Mouse (Mus musculus): ENCODE results near the gene Gm21974. TPM values are rescaled to one million over a fixed set of nuclear protein-coding genes. Genes with fewer than 3 reads are reported as not detected.

Gm21974 gene
- polyA plus RNA-seq, 1 experiment, result not detected

DNA sequence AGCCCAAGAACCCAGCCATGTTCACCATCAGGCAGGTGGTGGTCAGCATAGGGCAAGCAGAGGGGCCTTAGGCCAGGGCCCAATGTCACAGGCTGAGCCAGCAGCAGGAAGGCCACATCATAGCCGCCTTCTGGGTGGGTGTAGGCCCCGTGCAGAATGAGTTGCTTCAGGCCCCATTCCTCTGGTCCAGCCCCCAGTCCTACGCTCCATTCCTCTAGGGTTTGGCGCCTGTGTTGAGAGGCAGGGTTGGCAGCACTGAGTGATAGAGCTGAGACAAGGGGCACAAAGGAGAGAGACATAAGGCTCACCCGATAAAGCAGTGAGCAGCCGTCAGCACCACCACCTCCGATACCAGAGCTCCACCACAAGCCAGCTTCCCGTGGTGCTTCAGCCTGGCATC is 8.1 kb downstream of the Gm21974 start:
- H3K4me1 ChIP-seq (replicated peaks; ENCODE audit: control insufficient read depth, insufficient read depth, low read length), result peaks cover 21% of the 10 kb centered on the region
- no peak for DNase-seq
- peaks cover 57% of the 10 kb centered on the region for H3K36me3 ChIP-seq (ENCODE audit: control insufficient read depth, insufficient read depth, low read length)
- H3K4me3 ChIP-seq (ENCODE audit: control insufficient read depth, insufficient read depth, low read length), result no peak overlapping the region
- H3K27ac ChIP-seq (ENCODE audit: control insufficient read depth, insufficient read depth, low read length), result no peak overlapping the region
- TF ChIP-seq POLR2A (IDR thresholded peaks at IDR 0.05; ENCODE audit: control insufficient read depth, extremely low read depth, insufficient read depth, low read length, poor library complexity) (no peak), CTCF (IDR thresholded peaks at IDR 0.05; ENCODE audit: borderline replicate concordance, control insufficient read depth, extremely low read depth, insufficient read depth, low read length, poor library complexity) (no peak)
- no peaks in the 10 kb centered on the region for H3K27me3 ChIP-seq (ENCODE audit: control insufficient read depth, insufficient read depth, low read length)
- WGBS, result 92% methylated on average over 8 of the region's 8 CpGs

DNA sequence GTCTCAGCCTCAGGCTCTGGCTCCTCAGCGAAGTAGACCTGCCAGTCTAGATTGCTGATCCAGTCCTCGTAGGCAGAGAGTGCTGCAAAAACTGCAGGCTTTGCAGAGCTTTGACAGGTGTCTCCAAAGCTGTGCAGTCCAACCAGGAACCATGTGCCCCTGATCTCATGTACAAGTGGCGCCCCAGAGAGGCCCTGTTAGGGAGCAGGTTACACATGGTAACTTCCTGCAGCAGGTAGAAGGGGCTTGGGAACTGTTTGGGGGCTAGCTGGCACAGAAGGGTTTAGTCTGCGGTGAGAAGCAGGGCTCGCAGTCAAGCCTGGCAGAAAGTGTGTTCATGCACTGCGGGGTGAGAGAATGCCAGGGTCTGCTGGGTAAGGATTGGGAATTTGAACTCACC is 8.7 kb downstream of the Gm21974 start:
- TF ChIP-seq POLR2A (IDR thresholded peaks at IDR 0.05; ENCODE audit: control insufficient read depth, extremely low read depth, insufficient read depth, low read length, poor library complexity), result no peak
- no peak for TF ChIP-seq CTCF (IDR thresholded peaks at IDR 0.05; ENCODE audit: borderline replicate concordance, control insufficient read depth, extremely low read depth, insufficient read depth, low read length, poor library complexity)
- Histone ChIP-seq H3K27ac (ENCODE audit: control insufficient read depth, insufficient read depth, low read length) (no peak overlapping the region), H3K4me1 (replicated peaks; ENCODE audit: control insufficient read depth, insufficient read depth, low read length) (peaks cover 21% of the 10 kb centered on the region), H3K27me3 (ENCODE audit: control insufficient read depth, insufficient read depth, low read length) (no peaks in the 10 kb centered on the region), H3K36me3 (ENCODE audit: control insufficient read depth, insufficient read depth, low read length) (peaks cover 63% of the 10 kb centered on the region), H3K4me3 (ENCODE audit: control insufficient read depth, insufficient read depth, low read length) (no peak overlapping the region)
- DNase-seq, result no peak
- 89% methylated on average over 6 of the region's 6 CpGs for WGBS

DNA sequence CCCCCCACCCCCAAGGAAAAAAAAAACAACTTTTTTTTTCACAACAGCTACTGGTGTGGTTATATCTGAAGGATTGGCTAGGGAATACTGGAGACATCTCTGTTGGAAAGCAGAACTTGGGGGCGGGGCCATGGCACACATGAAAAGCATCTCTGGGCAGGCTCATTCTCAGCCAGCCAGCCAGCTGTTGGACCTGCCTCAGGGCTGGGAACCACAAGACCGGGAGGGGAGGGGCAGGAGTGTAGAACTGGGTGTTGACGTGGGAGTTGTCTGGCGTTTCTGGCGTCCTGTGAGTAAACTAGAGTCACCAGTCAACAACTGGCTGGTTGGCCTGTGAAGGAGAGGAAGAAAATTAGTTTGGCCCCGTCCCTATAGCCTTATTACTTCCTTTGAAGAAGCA is 9.3 kb downstream of the Gm21974 start:
- TF ChIP-seq CTCF (IDR thresholded peaks at IDR 0.05; ENCODE audit: borderline replicate concordance, control insufficient read depth, extremely low read depth, insufficient read depth, low read length, poor library complexity) (no peak), POLR2A (IDR thresholded peaks at IDR 0.05; ENCODE audit: control insufficient read depth, extremely low read depth, insufficient read depth, low read length, poor library complexity) (no peak)
- Histone ChIP-seq H3K27ac (ENCODE audit: control insufficient read depth, insufficient read depth, low read length) (no peak overlapping the region), H3K27me3 (ENCODE audit: control insufficient read depth, insufficient read depth, low read length) (no peaks in the 10 kb centered on the region), H3K4me1 (replicated peaks; ENCODE audit: control insufficient read depth, insufficient read depth, low read length) (peaks cover 21% of the 10 kb centered on the region), H3K4me3 (ENCODE audit: control insufficient read depth, insufficient read depth, low read length) (no peak overlapping the region), H3K36me3 (ENCODE audit: control insufficient read depth, insufficient read depth, low read length) (peaks cover 69% of the 10 kb centered on the region)
- WGBS, result 37% methylated on average over 6 of the region's 6 CpGs
- DNase-seq, result no peak

DNA sequence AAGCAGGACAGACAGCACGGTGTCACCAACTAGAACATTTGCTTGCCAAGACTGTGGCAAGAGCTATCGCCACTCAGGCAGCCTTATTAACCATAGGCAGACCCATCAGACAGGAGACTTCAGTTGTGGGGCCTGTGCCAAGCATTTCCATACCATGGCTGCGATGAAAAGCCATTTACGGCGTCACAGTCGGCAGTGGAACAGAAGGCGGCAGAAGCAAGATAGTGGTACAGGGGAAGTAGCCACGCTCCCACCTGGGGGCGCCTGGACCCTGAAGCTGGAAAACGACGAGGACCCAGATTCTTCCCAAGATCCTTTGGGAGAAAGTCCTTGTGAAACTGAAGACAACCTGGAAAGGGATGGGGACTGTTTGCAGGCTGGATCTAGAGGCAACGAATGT is 14.8 kb downstream of the Gm21974 start:
- Histone ChIP-seq H3K27ac (ENCODE audit: control insufficient read depth, insufficient read depth, low read length) (no peak overlapping the region), H3K4me3 (ENCODE audit: control insufficient read depth, insufficient read depth, low read length) (no peak overlapping the region), H3K36me3 (ENCODE audit: control insufficient read depth, insufficient read depth, low read length) (peaks cover 58% of the 10 kb centered on the region), H3K27me3 (ENCODE audit: control insufficient read depth, insufficient read depth, low read length) (no peaks in the 10 kb centered on the region), H3K4me1 (replicated peaks; ENCODE audit: control insufficient read depth, insufficient read depth, low read length) (peaks cover 14% of the 10 kb centered on the region)
- WGBS, result 96% methylated on average over 12 of the region's 12 CpGs
- TF ChIP-seq POLR2A (IDR thresholded peaks at IDR 0.05; ENCODE audit: control insufficient read depth, extremely low read depth, insufficient read depth, low read length, poor library complexity) (no peak), CTCF (IDR thresholded peaks at IDR 0.05; ENCODE audit: borderline replicate concordance, control insufficient read depth, extremely low read depth, insufficient read depth, low read length, poor library complexity) (no peak)
- DNase-seq, result no peak

DNA sequence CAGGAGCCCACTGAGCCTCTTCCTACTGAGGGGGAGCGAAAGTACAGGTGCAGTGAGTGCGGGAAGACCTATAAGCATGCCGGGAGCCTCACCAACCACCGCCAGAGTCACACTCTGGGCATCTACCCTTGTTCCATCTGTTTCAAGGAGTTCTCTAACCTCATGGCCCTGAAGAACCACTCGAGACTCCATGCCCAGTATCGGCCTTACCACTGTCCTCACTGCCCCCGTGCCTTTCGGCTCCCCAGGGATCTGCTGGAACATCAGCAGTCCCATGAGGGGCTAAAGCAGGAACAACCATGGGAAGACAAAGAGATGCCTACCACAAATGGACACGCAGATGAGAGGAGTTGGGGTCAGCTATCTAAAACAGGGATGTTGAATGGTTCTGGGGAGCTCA is 16.0 kb downstream of the Gm21974 start:
- Histone ChIP-seq H3K4me3 (ENCODE audit: control insufficient read depth, insufficient read depth, low read length) (no peak overlapping the region), H3K36me3 (ENCODE audit: control insufficient read depth, insufficient read depth, low read length) (peaks cover 49% of the 10 kb centered on the region), H3K27me3 (ENCODE audit: control insufficient read depth, insufficient read depth, low read length) (no peaks in the 10 kb centered on the region), H3K27ac (ENCODE audit: control insufficient read depth, insufficient read depth, low read length) (no peak overlapping the region), H3K4me1 (replicated peaks; ENCODE audit: control insufficient read depth, insufficient read depth, low read length) (peaks cover 14% of the 10 kb centered on the region)
- DNase-seq, result no peak
- WGBS, result 99% methylated on average over 9 of the region's 9 CpGs
- TF ChIP-seq POLR2A (IDR thresholded peaks at IDR 0.05; ENCODE audit: control insufficient read depth, extremely low read depth, insufficient read depth, low read length, poor library complexity) (no peak), CTCF (IDR thresholded peaks at IDR 0.05; ENCODE audit: borderline replicate concordance, control insufficient read depth, extremely low read depth, insufficient read depth, low read length, poor library complexity) (no peak)

DNA sequence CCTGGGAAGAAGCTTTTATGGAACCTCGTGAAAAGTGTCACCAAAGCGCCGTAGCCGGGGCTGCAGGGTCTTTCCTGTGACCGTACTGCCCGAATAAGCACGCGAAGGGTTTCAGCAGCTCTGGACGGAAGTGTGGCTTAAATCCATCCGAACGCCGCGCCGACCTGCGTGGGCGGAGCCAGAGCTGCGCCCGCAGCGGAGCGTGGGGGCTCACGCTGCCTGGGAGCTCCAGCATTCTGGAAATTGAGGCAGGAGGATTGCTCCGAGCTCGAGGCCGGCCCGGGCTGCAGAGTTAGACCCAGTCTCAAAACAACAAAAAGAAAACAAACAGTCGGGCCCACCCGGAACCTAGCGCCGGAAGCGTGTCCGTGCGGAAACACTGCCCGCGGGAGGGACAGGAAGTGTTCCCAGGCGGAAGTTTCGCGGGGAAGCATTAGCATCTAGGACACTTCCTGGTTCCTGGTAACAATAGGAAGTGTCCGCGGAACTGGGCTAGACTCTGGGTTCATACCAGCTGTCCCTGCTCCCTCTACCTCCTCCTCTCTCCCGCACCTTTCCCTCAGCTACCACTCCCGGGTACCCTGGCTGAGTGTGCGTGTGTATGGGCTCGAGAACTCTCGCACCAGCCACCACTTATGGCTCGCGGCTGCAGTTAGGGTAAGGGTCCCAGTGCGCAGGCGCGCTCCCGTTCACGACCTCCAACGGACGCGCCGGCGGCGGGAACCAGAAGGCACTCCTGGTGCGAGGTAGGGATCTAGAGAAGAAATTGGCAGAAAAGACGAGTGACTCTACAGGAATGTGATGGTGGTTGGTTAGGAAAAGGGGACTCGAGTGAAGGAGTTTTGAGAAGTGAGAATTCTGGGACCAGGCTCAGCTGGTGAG is 18.5 kb downstream of the Gm21974 start, which contains the start of gene Zfp668:
Zfp668 (minus strand) TSS at position 362 of the 882 bp plus-strand sequence.
- peak; percentile 83 for DNase-seq
- under 1% methylated on average over 60 of the region's 60 CpGs for WGBS
- peak within 1 kb of the TSS; percentile 82 for H3K27ac ChIP-seq (ENCODE audit: control insufficient read depth, insufficient read depth, low read length)

More for the DNA sequence above, 18.5 kb downstream of the Gm21974 start, which contains the start of gene Zfp668:
- no peaks in the 10 kb centered on the region for H3K27me3 ChIP-seq (ENCODE audit: control insufficient read depth, insufficient read depth, low read length)
- H3K4me3 ChIP-seq (ENCODE audit: control insufficient read depth, insufficient read depth, low read length), result peak within 1 kb of the TSS; percentile 89
- TF ChIP-seq POLR2A (IDR thresholded peaks at IDR 0.05; ENCODE audit: control insufficient read depth, extremely low read depth, insufficient read depth, low read length, poor library complexity) (peak; percentile 49; the same call in 1 of the 2 replicates), CTCF (IDR thresholded peaks at IDR 0.05; ENCODE audit: borderline replicate concordance, control insufficient read depth, extremely low read depth, insufficient read depth, low read length, poor library complexity) (peak; percentile 20; the same call in 1 of the 2 replicates)
- H3K36me3 ChIP-seq (ENCODE audit: control insufficient read depth, insufficient read depth, low read length), result peaks cover 29% of the 10 kb centered on the region
- H3K4me1 ChIP-seq (replicated peaks; ENCODE audit: control insufficient read depth, insufficient read depth, low read length), result peaks cover 6% of the 10 kb centered on the region

Data from thymus, adult 2 months (tissue).